Mouse (Mus musculus): ENCODE measurements around the gene Smg6.

The Smg6 gene

DNA sequence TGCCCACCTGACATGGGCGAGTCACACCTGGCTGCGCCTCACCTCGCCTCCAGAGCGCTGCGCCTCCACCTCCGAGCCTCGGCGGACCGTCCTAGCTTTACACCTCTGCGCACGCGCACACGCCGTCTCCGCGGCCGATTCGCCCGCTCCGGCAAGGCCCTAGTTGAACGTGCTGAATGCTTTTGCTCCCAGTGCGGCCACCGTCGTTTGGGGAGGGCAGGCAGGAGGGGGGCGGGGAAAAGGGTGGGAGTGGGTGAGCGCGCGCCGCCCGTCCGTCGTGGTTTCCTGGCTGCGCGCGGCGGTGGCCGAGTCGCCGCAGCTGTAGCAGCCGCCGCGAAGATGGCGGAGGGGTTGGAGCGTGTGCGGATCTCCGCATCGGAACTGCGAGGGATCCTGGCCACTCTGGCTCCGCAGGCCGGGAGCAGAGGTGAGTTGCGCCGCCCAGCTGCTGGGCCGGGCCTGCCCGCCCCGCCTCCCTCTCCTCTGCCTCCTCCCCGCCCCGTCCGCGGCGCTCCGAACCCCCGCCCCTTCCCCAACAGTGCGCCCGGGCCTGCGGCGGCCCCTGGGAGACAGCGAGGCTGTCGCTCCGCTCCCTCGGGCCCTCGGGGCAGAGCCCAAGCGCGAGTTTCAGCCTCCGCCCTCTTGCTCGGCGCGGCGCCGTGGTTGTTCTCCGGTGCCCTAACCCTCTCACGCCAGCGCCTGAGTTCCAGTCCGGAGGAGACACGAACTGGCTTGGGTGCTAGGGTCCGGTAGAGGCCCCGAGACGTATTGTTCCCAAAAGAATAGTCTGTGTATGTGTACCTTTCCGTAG, at the start of gene Smg6, which contains the start of gene Srr:
Smg6 (plus strand) TSS at position 247 of the 811 bp plus-strand sequence.
Srr (minus strand) TSS at position 372 of the 811 bp plus-strand sequence.
- DNase-seq (ENCODE audit: low read depth), result peak; percentile 93

DNA sequence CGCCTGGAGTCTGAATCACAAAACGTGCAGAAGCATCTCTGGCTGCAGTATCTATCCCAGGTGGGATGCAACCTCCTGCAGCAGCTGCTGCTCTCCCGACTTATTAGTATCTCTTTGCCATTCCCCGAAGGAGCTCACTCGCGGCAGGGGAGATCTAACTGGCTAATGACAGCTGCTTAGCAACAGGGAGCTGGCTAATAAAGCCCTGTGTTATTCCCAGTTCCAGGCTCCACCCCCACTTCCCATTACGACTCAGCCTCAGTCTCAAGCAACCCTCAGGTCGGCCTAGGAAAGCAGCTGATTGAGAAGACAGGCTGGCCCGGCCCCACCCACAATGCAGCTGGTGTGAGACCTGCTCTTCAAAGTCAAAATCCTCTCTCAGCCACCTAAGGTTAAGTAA, 48.8 kb upstream of the Smg6 start:
- no peak for DNase-seq (ENCODE audit: low read depth)

DNA sequence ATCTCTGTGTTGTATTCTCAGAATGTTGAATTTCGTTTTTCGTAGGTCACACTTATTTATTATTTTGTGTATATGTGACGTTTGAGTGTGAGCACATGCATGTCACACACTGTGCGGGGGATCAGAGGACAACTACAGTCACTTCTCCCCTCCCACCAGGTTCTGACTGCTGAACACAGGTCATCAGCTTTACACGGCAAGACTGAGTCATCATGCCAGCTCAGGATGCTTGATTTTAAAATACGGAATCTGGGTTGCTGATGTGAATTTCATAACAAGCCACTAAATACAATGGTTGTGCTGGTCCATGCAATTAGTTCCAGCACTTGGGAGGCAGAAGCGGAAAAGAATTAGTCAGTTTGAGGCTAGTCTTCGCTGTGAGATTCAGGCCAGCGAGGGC, 44.6 kb upstream of the Smg6 start:
- DNase-seq (ENCODE audit: low read depth), result no peak

DNA sequence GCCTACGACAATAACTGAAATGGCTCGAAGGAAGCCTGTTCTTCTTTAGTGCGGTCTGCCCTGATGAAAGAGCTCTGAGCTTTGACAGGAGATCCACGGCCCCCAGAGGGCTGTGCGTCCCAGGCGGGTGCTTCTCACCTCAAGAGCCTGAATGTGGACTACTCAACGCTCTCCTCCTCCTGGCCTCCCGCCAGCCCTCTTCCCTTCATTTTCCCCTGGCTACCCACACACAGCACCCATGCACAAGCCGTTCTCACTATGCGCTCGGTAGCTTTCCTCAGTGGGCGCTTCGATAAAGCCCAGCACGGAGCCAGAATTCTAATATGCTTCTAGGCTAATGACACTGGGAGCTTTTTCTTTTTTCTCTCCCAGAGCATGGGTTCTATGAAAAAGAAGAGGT, 43.6 kb upstream of the Smg6 start:
- DNase-seq (ENCODE audit: low read depth), result no peak

DNA sequence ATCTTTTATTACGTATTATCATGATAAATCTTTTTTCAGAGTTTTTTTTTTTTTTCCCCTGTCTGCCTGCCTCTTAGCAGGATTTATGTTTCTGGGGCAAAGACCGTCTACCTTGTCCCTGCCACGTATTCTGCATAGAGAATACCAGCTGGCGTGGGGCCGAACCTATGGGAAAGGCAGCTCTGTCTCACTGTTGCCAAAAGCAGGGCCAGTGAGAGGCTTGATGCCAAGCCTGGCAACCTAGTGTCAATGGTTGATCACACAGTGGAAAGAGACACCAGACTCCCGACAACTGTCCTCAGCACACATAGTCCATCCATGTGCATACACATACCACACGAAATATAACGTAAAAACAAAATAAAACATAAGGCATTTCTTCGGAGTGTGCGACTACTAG, 42.5 kb upstream of the Smg6 start:
- DNase-seq (ENCODE audit: low read depth), result no peak

DNA sequence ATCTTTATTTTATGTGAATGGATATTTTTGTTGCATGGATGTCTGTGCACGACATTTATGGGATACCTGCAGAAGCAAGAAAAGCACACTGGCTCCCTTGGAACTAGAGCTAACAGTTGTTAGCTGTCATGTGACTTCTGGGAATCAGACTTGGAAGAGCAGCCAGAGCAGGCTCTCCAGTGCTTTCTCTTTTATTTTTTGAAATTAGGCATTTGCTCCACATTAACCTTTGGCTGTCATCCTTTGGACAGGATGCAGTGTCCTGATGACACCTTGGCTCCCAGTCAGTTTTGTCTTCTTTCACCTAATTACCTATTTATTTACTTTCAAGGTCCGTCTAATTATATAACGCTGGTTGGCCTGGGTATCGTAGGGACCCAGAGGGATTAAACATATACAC, 31.0 kb upstream of the Smg6 start:
- no peak for DNase-seq (ENCODE audit: low read depth)

DNA sequence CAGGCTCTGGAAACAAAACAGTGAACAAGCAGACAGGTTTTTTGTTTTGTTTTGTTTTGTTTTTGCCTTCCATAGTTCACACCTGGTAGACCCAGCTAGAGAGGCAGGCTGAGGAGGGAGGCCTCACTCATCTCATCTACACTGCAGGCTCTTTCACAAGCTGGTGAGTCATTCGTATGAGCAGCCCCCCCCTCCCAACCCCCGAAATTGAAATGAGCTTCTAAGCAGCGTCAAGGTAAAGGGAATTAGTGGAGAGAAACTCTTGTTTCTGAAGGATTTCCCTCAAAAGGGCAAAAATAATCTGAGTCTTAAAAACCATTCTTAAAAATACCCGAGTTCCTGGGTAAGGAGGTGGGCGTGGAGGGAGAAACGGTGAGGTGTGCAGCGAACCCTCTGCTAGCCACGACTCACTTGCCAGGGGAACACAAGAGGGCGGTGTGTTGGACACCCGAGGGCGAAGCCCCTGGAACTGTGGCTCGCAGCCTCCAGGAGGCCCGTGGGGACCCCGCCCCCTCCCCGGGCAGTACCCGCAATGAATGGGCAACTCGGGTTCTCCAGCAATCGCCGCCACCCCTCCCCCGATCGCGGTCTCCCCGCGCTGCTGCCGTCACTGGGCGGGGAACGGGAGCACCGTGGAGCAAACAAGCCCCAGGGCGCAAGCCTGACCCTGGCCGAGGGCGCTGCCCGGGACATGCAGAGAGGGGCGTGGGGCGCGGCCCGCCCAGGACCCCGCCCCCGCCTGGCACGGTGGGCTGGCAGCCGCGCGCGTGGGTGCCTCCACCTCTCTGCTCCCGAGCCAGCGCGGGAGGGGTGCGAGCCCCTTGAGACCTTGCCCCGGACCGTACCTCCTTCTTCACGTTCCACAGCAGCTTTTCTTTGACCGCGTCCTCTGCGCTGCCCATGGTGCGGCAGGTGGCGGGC, 29.4 kb upstream of the Smg6 start:
- peak; percentile 38 for DNase-seq (ENCODE audit: low read depth)

DNA sequence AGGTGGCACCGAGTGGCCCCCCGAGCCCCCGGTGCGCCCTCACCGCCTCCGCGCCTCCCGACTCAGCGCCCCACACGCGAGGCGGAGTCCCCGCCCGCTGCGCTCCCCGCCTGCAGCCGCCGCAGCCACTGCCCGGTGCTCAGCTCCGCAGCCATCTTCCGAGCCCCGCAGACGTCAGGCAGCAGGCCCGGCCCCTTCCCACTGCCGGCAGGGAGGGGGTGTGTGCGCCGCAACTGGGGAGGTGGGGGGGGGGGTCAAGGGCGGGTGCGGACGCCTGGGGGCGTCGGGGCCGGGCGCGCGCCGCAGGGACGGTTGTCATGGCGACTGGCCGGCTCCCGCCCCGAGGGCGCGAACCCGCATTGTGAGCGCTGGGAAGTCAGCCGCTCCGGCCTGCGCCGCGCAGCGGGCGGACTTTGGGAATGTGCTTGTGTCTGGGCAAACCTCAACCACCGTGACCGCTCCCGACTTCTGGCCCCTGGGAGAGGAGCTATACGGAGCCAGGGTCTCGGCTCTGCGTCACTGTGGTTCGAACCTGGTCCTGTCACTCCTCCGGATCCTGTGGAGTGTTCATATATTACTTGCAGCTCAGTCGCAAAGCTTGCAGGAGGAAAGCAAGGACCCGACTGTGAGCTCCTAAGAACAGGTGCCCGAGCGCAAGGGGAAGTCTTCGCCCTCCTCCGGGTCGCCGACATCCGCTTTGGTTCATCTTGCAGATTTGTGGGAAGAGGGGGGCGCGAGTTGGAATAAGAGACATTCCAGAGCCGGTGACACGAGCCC, 28.5 kb upstream of the Smg6 start, which contains the start of gene Sgsm2:
Sgsm2 (minus strand) TSS at position 160 of the 777 bp plus-strand sequence.
- no peak for DNase-seq (ENCODE audit: low read depth)

DNA sequence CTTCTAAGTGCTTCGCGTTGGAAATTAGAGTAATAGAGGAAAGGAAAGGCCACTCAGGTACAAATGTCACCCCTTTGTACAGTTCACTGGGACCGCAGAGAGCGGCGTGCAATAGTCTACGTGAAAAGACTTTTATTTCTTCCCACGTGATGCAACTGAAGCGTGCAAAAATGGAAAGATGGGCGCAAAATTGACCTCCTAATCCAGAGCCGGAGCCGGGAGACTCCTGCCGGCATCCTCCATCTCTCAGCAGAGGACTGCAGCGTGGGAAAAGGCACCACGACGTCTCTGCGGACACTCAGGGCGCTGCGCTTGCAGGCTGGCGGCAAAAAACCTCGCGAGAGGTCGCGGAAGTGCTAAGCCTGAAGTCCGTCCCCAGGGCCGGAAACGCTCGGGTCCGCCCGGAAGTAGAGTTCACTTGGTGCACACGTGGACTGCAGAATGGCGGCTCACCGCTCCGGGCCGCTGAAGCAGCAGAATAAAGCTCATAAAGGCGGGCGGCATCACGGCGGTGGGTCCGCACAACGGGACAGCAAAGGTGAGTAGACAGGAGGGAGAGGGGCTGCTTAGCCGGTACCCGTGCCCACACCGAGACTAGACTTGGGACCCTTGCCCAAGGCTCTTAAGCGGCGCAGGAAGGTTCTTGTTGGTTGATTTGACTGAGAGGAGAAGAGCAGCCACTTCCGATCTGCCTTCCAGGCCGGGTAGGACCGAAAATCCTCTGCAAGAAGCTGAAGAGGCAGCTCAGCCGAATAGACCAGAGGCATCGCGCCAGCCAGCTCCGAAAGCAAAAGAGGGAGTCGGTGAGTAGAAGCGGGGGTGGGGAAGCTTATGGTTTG, 27.7 kb upstream of the Smg6 start, which contains the start of gene Tsr1:
Tsr1 (plus strand) TSS at position 394 of the 839 bp plus-strand sequence.
- DNase-seq (ENCODE audit: low read depth), result peak; percentile 92

DNA sequence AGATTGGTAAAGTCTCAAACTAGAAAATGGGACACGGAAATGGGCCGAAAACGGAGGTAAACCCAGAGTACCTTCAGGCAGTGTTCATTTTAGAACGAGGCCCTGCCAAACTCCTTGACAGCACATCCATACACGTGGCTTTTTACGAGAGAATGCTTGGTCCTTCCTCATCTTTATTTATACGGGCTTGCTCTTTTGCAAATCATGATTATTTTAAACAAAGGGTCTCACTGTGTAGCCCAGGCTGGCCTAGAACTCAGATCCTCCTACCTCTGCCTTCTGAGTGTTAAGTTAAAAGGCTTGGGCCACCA, 27.2 kb upstream of the Smg6 start:
- no peak for DNase-seq (ENCODE audit: low read depth)

DNA sequence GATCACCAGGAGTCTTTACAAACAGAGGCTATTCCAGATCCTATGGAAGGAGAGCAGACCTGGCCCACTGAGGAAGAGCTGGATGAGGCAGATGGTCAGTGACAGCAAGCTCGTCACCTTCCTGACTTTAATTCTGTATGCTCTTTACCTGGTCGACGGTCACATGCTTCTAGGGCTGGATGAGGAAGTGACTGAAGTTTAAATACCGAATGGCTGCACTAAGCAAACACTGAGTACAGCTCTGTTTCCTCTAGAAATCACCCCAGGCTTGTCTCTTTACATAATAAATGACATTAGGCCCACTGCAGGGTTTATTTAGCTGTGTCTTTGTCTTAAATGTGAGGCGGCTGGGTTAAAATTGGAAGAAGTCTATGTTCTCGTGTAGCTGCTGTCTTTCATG, 24.1 kb upstream of the Smg6 start:
- no peak for DNase-seq (ENCODE audit: low read depth)

DNA sequence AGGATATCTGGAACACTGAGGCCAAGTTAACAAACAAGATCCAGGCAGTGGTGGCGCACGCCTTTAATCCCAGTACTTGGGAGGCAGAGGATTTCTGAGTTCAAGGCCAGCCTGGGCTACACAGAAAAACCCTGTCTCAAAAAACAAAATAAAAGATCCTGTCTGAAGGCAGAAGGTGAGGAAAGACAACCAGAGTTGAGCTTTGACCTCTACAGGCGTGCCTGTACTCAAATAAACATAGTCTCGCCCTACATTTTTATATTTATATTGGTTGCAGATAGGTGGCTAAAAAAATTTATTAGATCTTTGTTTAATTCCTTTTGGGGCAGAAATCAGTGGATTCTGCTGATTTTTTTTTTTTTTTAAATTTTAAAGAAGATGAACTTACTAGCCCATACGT, 23.2 kb upstream of the Smg6 start:
- DNase-seq (ENCODE audit: low read depth), result no peak

DNA sequence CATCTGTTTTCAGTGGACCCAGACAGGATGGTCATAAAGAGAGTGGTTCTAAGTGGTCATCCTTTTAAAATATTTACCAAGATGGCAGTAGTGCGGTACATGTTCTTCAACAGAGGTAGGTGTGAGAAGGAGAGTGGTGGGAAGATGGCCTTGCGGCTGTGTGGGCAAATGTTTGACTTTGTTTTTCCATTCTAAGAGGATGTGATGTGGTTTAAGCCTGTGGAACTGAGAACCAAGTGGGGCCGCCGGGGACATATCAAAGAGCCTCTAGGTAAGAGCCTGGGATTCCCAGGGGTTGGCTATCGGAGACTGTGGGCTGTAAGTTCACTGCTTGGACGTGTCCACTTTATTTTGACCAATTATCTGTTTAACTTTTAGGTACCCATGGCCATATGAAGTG, 17.8 kb upstream of the Smg6 start:
- no peak for DNase-seq (ENCODE audit: low read depth)

DNA sequence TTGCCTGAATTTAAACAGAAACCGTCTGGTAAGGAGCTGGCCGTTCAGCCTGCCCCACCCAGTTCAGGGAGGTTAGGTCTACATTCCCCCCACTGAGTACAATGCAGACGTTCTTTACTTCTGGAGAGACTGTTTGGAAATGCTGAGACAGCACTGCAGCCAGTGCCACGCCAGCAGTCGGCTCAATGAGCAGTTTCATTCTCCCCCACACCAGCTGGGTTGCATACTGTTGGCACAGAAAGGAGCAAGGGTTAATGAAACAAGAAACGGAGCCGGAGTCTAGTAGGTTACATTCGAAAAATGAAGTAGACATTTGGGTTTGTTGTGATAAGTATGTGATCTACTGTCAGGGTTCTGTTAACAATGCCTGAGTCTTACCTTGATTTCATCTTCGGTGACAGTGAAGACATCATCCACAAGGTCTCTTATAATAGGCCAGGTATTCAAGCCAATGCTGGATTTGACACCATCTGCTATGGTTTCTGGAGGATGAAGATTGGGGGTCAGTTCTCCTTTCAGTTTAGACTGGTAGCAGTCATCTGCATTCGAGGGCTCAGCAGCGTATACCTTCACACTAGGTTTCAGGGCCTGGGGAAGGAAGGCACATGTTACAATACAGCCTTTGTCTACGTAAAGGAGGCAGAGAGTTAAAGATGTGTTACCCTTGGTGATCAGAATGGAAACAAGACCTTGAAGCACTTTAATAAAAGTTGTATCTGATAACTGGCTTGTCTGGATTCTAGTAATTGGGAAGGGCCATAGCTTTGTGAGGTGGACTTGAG, 16.8 kb upstream of the Smg6 start:
- DNase-seq (ENCODE audit: low read depth), result no peak

DNA sequence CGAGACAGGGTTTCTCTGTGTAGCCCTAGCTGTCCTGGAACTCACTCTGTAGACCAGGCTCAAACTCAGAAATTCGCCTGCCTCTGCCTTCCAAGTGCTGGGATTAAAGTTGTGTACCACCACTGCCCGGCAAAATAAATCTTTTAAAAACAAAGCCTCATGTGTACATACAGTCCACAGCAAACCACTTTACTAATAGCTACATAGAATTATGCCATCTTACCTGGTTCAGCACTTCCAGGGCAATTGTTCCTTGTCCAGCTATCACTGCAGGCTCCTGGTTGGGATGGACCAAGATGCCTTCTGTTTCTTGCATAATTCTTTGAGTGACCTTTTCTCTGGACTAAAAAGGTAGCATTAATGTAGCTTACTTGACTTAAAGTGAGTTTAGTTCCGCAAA, 15.6 kb upstream of the Smg6 start:
- DNase-seq (ENCODE audit: low read depth), result no peak

DNA sequence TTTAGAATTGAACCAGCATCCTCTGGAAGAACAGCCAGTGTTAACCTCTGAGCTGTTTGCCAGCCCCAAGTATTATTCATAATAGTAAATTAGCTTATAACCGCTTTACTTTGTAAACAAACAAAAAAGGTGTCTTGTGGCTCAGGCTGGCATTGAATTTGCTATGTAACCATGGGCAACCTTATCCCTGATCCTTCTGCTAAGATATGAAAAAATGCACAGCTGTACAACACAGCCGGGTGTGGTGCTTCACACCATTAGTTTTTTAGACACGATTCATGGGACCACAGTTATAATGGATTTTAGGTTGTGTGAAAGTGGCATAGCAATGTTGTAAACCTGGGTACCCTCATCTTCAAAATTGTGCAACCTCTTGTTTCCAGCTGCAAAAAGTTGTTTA, 13.1 kb upstream of the Smg6 start:
- DNase-seq (ENCODE audit: low read depth), result no peak

DNA sequence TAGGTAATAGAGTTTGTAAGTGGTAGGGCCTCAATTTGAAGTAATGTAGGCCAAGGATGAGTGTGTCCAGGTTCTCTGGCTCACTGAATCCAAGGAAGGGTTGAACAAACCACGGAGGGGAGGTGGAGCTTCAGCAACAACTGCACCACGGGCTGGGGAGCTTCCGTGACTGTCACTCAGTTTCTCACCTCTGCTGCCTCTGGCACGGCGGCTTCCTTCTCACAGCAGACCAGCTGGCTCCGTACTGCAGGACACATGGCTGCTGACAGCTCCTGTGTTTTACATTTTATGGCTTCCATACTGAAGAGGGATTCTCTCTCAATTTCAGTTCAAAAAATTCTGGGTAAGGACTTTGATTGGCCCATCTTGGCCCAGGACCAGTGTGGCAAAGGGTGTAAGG, 6.4 kb upstream of the Smg6 start:
- no peak for DNase-seq (ENCODE audit: low read depth)

DNA sequence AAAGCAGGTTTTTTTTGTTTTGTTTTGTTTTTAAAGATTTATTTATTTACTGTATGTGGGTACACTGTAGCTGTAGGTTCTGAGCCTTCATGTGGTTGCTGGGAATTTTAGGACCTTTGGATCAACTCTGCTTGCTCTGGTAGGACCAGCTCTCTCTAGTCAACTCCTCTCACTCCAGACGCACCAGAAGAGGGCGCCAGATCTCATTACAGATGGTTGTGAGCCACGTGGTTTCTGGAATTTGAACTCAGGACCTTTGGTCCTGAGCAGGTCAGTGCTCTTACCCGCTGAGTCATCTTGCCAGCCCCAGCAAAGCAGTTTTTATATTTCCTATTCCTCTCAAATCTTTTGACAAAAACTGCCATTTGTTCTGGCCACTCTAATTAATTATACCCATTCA, 1.5 kb upstream of the Smg6 start:
- no peak for DNase-seq (ENCODE audit: low read depth)

DNA sequence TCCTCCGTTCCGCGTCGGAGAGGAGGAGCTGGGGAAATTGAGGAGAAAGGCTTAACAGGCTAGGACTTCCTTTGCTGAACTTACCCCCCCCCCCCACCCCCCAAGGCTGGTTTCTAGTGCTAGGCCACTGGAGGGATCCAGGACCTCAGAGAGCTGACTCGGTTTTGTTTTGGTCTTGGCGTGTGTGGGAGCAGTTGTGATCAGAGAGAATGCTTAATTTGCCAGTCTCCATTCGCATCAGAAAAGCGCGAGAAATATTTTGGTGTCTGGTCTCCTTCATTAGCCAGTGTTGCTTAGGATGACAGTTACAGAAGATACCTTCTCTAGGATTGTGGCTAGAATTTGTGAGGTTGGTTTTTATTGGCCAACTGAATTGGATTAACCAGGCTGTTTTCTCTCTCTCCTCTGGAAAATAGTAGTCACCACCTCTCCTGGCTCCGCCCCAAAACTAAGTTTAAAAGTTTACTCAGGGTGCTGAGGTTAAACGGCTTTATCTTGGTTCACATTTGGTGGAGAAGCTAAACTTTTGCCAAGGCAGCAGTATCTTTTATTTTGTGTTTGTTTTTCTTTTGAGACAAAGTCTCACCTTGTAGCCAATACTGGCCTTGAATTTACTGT, 874 bp downstream of the Smg6 start:
- DNase-seq (ENCODE audit: low read depth), result peak; percentile 80

DNA sequence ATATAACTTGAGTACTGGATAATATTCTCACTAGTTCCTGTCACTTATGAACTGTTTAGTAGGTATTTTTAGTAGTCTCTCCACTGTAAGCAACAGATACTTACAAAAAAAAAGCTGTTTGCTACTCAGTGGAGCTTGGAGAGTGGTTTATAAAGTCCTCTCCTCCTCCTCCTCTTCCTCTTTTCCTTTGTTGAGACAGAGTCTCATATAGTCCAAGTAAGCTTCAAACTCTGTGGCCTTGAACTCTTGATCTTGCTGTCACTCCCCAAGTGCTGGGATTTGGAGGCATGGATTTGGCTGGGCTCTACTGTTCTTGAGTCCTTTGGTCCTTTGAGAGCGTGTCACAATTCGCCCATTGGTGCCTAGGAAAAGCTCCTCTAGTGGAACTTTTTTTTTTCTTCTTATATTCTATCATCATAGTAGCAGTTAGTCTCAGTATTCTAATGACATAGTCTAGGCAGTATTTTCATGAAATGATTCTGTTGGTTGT, 1.7 kb downstream of the Smg6 start:
- no peak for DNase-seq (ENCODE audit: low read depth)

Measured in c-Kit-positive CD71-positive TER-119-negative erythroid progenitor cells, embryonic 14.5 days (primary cell).